Mouse (Mus musculus): Measurements from ENCODE around the gene Cpvl.

DNA sequence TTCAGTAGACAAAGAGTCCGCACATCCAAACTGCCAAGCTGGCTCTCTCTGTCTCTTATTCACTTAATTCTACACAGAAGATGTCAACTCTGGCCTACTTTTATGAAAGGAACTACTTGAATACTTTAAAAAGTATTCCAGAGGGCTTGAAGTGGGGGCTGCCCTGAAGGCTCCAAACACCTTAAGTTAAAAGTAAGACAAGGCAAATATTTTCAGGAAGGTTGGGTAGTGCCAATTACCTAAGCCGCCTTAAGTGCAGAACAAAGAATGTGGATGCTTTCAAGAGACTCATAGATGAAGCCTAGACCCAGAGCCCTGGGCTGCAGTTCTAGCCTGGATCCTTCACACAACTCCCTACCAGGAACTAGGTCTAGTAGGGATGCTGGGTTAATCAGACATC lies 52.3 kb downstream of the Cpvl start:
- no peak for TF ChIP-seq RAD21 (IDR thresholded peaks at IDR 0.05; ENCODE audit: low read depth, low read length)
- no peak for TF ChIP-seq USF2 (IDR thresholded peaks at IDR 0.05; ENCODE audit: borderline replicate concordance in 1 of 2, insufficient read depth in 1 of 2, low read depth in 1 of 2, low read length in 2 of 2)
- TF ChIP-seq USF1 (IDR thresholded peaks at IDR 0.05; ENCODE audit: low read depth, low read length): no peak

Measured in MEL (cell line).